Mouse (Mus musculus) erythroid progenitor cell, adult 5-6 weeks (primary cell): ENCODE results near the gene Ndufs4. TPM values are rescaled to one million over a fixed set of nuclear protein-coding genes. Genes with fewer than 3 reads are reported as not detected.

Source experiments
- ATAC-seq: replicated peaks from 2 replicates; pipeline ENCODE4 v1.8.0; 2016; ENCODE audit warnings: moderate number of reproducible peaks, mild to moderate bottlenecking, moderate TSS enrichment, inconsistent platforms; ENCODE audit not compliant: poor library complexity, low FRiP score, severe bottlenecking
- total RNA-seq, 2 experiments: library from RNA; stranded (forward) in 1 of 2; stranded (reverse) in 1 of 2; fragments of 150-400 nt in 1 of 2; fragments of 186-747, 209-891 nt in 1 of 2; gene quantifications; 2 replicates each; pipeline versions ENCODE4 v1.2.3 to v1.2.4; 2015 to 2017; ENCODE audit warnings: low replicate concordance in 2 of 2

Ndufs4 gene
- total RNA-seq (2015; ENCODE audit: low replicate concordance) (66.7 and 118 TPM in 2 replicates), total RNA-seq (2017; ENCODE audit: low replicate concordance) (25.3 and 29.1 TPM in 2 replicates)

DNA sequence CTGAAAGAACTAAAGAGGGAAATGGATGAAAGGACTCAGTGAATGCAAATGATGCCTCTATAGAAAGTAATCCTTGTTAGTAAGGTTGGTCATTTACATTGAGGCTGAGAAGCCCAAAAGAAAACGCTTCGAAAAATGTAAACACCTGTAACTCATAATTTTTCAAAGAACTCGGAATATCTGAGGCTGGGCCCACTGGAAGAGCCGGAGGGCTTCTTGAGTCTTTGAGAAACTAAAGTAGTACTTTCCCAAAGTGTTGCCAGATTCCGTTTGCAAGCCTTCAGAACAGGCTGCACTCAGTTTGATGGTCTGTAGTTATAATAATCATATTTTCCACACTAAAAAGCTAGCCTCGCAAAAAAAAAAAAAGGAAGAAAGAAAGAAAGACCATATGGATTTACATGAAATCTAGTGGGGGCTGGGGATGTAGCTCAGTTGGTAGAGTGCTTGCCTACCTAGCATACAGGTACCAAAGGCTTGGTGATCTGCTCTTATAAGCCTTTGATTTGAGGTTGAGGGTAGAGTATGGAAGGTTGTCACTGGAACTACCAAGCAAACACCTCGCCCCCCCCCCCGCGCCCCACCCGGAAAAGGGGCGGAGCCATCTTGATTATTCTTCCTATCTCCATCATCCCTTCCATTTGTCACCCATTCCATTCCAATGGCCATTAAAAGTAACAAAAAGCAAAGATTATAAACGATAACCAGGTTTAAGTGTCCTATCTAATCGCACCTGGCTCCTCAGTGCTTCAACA is at the start of gene Ndufs4:
Gene Ndufs4 (minus strand): TSS at position 48 of the 755 bp plus-strand sequence.
- ATAC-seq = no peak

DNA sequence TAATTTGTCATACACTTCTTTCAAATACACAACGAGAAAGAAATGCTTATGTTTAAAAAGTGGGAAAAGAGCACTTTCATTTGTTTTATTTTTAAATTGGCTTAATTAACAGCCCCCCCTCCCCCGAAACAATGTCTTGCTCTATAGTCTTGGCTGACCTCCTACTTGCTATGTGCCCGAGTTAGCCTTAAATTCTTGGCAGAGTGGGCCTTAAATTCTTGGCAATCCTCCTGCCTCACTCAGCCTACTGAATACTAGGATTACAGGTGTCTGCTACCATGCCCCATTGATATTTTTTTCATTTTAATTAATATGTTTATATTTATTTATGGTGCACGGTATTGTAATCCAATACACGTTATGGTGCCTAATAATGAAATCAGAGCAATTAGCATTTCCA is 44.4 kb upstream of the Ndufs4 start:
- no peak for ATAC-seq

DNA sequence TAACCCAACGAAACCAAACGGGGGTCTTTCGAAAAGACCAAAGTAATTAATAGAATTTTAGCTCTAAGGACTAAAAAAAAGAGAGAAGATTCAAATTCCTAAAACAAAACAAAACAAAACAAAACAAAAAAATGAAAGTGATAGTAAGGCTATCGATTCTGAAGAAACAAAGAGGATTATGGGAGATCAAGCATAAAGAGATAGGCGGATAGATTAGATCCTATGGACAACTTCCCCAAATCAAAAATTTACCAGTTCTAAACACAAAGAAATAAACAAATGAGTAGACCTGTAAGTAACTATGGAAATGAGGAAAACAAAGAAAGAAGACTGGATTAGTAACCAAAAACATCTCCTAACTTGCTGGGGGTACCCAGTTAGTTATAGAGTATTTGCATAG is 37.2 kb upstream of the Ndufs4 start:
- ATAC-seq = no peak

DNA sequence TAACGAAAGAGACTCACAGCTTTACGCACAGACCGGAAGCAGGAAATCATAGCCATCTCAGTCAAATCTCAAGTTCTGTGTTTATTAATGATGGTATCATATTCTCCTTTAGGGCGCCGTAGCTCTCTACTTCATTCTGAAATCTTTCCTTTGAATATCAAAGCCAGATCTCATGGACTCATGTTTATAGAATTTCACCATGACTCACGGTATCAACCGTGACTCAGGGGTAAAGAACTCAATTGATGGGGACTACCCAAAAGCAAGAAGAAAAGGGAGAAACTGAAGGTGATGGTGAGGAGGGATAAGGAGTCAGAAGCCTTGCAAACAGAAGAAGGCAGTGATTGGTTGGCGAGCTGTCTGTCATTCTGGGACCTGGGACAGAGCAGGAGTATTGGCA is 32.2 kb upstream of the Ndufs4 start:
- no peak for ATAC-seq

DNA sequence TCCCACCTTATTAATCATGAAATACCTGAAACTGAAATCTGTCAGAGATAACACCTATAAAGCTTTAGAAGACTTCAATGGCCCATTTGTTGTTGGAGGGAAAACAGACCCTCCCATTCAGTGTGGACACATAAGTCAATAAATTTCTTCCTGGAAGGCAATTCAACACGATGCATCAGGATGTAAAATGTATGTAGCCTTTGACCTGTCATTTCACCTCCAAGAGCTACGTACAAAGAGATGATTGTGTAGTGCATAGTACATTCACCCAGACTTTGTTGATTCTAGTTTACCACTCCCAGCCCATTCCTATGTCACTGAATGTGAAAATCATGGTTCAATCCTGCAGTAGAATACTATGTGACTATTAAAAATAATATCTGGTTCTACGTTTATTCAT is 31.3 kb upstream of the Ndufs4 start:
- no peak for ATAC-seq

DNA sequence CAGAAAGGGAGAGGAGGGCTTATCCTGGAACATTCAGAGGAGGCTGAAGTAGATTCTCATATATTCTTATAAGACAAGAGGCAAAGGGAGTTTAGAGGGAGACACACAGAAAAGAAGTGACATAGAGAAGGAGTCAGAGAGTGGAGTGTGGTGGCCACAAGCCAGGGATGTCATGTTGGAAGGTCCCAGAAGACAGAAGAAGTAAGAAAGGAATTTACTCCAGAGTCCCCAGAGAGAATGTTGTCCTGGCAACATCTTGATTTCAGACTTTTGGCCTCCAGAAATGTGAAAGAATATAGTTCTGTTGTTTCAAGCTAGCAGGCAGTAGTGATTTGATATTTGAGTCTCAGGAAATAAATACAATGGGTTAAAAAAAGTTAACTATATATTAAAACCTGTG is 24.3 kb upstream of the Ndufs4 start:
- ATAC-seq = no peak

DNA sequence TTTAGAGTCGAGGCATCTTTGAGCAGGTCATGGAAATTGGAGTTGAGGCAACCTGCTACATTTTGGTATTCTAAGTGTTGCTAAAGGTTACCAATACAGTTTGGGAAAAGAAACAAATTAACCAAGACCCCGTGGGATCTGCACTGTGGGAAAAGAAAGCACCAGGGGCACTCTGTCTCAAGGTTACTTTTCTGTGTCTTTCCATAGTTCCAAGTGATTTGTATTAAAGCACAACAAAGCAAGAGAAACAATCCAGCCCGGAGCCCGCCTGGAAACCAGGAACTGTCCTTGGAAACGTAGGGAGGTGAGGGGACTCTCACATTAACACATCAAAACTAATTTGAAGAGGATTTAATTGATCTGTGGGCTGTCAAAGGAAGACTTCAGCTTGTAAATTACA is 18.8 kb upstream of the Ndufs4 start:
- no peak for ATAC-seq

DNA sequence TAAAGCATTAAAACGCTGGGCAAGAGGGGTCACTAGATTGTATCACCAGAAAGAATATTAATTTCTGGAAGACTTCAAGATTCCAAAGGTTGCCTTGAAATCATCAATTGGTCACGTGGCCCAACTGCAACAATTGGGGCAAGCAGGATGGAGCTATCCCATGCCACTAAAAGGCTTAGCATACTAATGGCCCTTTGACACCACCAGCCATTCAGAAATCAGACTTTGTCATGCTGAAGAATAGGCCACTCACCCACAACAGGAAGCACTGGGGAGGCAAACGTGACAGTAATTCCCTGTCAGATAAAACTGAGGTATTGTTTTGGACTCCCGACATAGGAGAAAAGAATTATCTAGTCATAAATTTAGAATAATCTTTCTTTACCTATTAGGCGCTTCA is 18.4 kb upstream of the Ndufs4 start:
- ATAC-seq = no peak

DNA sequence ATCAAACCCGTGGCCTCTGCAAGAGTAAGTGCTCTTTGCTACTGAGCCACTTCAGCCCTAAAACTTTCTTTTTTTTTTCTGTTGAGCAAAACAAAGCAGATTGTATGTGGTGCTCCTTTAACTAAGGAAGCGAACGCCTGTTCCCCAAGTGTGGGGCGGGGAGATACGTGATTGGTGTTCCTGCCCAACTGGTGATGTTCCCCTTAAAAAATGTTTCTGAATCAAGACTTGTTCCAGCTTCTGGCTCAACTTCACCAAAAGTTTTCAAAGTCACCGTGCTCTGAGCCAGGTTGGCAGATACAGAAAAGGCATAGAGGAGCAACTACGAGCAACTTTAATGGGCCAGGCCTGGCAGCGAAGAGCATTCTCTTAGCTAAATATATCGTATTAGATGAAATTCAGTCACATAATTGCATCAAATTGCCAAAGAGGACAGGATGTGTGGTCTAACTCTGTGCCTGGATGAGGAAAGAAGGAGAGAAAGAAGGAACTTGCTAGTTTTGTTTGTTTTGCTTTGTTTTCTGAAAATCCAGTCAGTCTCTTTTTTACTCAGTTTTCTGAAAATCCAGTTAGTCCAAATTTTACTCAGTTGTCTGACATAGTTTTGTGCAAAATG is 17.1 kb upstream of the Ndufs4 start:
- ATAC-seq = no peak

DNA sequence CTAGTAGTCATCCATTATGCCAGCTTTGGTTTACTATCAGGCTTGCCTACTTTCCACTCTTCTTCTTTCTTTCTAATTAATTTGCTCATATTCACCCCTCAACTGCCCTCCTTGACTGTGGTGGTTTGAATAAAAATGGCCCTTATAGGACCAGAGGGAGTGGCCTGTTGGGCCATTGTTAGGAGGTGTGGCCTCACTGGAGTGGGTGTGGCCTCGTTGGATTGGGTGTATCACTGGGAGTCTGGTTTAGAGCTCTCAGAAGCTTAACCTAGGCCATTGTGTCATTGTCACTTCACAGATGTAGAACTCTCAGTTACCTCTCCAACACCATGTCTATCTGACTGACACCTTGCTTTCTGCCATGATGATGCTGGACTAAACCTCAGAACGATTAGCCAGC is 10.8 kb upstream of the Ndufs4 start:
- no peak for ATAC-seq

DNA sequence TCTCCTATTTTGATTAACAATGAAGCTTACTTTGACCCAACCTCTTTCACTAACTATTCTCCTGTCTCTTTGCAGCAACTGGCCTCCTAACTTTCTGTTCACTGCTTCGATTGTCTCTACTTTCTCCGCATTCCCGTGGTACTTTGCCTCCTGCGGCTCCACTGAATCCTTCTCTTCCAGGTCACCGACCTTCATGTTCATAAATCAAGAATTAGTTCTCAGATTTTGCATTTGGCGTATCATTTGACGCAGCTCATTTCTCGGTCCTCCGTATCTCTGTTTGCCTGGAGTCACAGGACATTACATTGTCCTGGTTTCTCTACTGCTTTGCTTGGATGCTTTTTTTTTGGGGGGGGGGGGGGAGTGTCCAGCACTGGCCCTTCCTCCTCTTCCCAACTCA is 9.2 kb upstream of the Ndufs4 start:
- no peak for ATAC-seq

DNA sequence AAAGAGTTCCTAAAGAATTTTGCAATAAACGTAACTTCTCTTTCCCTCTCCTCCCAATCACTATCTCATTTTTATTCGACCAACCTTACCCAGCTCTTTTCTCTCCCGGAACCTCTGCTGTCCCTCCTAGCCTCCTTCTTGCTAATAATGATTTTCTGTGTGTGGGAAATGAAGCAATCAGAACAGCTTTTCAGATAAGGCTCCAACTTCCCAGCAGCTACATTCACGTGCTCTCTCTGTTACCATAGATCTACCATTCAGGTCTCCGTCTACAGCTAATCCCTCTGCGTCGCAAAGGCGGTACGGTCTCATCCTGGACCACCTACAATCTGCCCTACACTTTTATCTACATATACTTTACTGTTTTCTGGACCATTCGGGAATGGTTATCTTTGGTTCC is 8.8 kb upstream of the Ndufs4 start:
- no peak for ATAC-seq

DNA sequence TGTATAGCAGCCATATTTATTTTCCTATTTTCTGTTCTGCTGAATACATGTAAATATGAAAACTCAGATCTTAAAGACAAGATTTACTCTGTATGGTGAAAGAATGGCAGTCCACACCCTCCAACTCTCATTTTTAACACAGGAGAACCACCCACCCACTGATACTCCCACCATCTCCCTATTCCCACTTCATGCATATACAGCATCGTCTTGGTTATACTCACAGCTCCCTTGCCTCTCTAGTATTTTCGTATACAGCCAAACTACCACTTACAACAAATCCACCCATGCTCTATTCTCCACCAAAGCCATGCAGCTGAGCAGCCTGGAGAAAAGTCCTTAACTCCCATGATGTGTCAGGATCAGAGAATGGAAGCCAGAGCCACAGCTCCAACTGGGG is 6.7 kb upstream of the Ndufs4 start:
- ATAC-seq = no peak

DNA sequence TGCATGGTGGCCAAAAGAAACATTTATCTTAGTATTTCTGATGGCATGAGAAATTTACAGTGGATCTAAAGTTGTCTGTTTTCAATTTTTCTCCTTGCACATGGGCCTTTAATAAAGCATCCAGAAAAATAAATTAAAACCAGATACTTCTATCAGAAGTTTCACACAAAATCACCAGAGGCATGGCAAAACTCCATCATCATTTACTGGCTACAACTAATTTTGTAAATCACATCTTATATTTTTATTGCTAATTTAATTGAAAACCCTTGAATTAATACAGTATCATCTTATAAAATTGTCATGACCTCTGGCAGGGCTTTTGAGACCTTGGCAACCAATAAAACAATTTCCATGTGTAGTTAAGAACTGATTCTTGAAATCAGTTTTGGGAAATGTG is 4.4 kb upstream of the Ndufs4 start:
- ATAC-seq = no peak

DNA sequence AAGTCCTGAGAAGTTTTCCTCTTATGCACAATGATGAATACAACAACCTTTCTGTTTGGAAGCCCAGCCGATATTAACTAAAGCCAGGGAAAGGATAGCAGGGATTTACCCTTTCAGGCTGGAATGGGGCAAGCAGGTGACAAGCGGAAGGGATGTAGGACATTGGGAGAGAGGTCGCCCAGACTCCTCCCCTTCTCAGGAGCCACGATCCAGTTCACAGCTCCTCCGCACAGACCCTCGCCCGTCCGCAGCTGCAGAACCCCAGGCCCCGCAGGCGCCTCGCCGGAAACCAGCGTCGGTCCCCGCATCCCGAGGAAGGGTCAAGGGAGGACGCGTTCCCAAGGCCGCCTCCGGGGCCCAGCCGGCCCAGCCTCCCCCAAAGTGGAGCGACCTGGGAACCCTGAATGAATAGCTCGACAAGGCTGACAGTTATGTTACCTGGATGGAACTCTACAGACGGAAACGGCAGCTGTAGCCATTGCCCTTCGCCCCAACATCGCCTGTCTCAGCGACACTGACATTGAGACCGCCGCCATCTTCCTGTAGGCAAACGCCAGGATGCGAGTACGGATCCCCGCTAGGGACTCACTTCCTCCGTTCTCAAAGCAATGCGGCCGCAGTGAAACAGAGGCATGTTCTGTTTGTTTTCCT is 412 bp downstream of the Ndufs4 start:
- peak; percentile 88 for ATAC-seq

DNA sequence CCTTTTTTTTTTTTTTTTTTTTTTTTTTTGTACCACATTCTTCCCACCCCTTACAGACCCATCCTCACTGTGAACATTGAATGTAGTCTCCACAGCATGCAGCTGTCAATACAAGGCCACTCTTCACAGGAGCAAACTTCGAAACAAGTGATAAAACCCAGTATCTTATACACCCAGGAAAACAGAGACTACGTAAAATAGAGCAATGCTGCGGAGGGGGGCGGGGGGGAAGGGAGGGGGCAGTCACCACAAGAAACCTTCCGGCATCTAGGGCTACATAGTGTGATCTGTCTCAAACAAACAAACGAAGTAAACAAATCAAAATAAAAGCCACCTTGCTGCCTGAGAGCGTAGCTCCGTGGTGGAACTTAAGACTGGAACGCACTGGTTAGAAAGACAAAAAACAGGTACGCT is 977 bp downstream of the Ndufs4 start:
- ATAC-seq = peak; percentile 35; the same call in 1 of the 2 replicates

DNA sequence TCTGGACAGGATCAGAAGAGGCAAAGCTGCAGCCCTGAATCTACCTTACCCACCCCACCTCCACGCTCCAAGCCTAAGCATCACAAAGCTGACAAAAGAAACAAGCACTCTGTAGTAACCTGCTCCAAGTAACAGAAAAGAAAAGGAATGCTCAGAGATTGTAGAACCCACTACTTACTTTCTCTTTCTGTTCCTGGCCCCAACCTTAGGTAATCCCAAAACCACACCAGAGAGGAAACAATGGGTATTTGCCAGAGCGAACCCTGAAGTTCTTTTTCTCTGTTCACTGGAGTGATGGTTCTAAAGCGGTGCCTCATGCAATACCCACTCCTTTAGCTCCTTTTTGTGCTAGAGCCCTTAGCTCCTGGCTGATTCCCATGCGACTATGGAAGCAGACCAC is 11.5 kb downstream of the Ndufs4 start:
- no peak for ATAC-seq

DNA sequence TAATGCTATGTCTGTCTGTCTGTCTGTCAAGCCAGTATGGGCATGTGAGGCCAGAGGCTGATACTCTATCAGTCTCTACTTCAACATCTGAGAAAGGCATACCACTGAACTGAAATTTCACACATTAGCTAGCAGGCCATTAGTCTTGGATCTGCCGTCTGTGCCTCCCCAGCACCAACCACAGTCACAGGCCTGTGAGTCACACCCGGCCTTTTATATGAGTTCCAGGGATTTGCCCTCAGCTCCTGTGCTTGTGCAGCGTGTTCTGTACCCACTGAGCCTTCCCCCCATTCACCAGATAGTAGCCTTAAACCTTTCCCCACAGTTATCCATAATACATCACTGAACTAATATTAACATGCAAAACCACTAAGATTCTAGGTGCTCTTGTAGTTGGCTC is 26.0 kb downstream of the Ndufs4 start:
- no peak for ATAC-seq

DNA sequence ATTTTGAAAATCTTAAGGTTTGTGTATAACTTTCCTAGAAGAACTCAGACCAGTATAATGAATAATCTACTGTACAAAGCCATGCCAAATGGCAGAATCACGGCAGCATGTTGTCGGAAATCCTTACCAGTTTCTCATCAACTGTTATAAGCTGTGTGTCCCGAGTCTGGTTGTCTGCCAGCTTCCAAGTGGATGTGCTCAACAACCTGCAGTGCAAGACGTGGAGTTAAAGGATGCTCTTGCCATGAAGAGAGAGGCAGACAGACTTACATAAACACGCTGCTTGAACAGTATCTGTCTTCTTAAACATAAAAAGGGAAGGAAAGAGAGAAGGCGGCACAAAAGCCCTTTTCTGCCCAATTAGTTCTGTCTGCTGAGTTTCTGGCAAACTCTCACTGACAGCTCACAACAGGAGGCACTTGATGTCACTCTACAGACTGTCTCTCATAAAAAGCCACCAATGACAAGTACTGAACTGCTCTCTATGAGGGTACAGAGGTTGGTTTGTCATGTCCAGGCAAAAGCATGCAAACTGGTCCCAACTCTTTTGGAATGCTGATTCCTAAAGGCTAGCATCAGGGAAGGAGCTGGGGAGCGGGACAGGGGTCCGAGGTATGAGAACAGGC is 36.6 kb downstream of the Ndufs4 start:
- ATAC-seq = no peak

DNA sequence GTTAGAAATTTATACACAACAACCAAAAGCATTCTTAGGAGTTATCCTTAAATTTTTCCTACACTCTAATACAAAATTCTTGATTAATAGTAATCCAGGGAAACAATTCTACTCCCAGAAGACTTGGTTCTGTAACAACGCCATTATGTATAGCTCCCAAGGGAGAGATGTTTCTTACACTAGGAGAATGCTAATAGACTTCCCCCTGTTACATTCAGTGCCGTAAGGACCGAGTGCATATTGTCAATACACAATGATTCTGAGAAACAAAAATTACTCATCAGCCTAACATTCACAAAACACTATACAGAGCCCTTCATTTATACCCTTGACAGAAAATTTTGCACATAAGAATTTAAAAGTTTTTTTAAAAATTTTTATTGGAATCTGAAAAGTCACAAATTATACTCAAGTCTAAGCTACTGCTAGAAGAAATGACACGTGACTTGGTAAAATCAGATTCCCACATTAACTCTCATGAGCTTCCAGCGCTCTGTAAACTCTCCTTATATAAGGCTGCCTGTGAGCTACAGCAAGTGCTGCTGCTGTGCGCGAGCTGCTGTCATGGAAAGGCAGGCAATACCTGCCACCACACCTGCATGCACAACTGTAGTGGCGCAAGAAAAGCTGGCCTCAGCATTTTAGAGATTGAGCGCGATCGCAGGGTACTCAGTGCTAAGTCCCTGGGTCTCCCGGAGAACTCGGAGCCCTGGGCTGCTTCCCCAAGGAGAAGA is 42.9 kb downstream of the Ndufs4 start:
- ATAC-seq = no peak
